Mouse (Mus musculus) left cerebral cortex, postnatal 25 days (tissue): ENCODE data around the gene Dnph1. TPM values are rescaled to one million over a fixed set of nuclear protein-coding genes. Genes with fewer than 3 reads are reported as not detected.

Source experiments
- DNase-seq, 2 experiments: peaks; one replicate each; pipeline ENCODE4 v3.0.0; 2022; ENCODE audit warnings: low spot score in 2 of 2, mixed read lengths in 1 of 2
- intact Hi-C: fragments of 180-260 bp; cut with DNase I; formaldehyde crosslinking; loops from one replicate; pipeline ENCODE4 v1.15.1; 2025
- total RNA-seq, 2 experiments: library from RNA; stranded (reverse); gene quantifications; 2 replicates each; pipeline ENCODE4 v1.2.3; 2021

Dnph1 gene
- total RNA-seq, 2 experiments from 2014 or later: 3.2 to 3.6 TPM

- DNase-seq: no peak
- intact Hi-C loops: loop anchor here (5.0 kb wide), 1 partner anchor 98 kb away; the partner anchor contains the start of genes Klc4 and Mrpl2
These were observed 52.7 kb downstream of the Dnph1 start for GRCm38 (mm10) chr17:46549193-46549592.

Other genes with a start within 250 kb of the Dnph1 start
- 10 to 100 TPM; 33.9 to 35.5 TPM for gene Polr1c, start 248.7 kb upstream of the Dnph1 start, total RNA-seq
- gene Yipf3, start 248.6 kb upstream of the Dnph1 start, total RNA-seq: 10 to 100 TPM; 95.5 to 95.9 TPM
- 10 to 100 TPM; 72.9 to 79.7 TPM for gene Lrrc73, start 243.2 kb upstream of the Dnph1 start, total RNA-seq
- gene Tjap1, start 213.7 kb upstream of the Dnph1 start, total RNA-seq: 10 to 100 TPM; 43.9 to 44.9 TPM
- 10 to 100 TPM; 57.3 to 61.6 TPM for gene Dlk2, start 199.3 kb upstream of the Dnph1 start, total RNA-seq
- 10 to 100 TPM in 1 of 2 experiments, 1 to 10 TPM in 1; 8.6 to 11.5 TPM for gene Abcc10, start 168.4 kb upstream of the Dnph1 start, total RNA-seq
- 10 to 100 TPM; 58.8 to 67.8 TPM for gene Zfp318, start 113.0 kb upstream of the Dnph1 start, total RNA-seq
- 1 to 10 TPM; 6.2 to 6.6 TPM for gene Crip3, start 67.8 kb upstream of the Dnph1 start, total RNA-seq
- gene Slc22a7, start 58.3 kb upstream of the Dnph1 start, total RNA-seq: under 1 TPM in 1 of 2 experiments, not detected in 1; 0.25 TPM
- 100 to 1,000 TPM; 133 to 141 TPM for gene Ttbk1, start 9.0 kb upstream of the Dnph1 start, total RNA-seq
- gene Cul9, start 49.7 kb downstream of the Dnph1 start, total RNA-seq: 10 to 100 TPM; 55.8 to 59.3 TPM
- 10 to 100 TPM; 58.8 to 63.8 TPM for gene Srf, start 59.5 kb downstream of the Dnph1 start, total RNA-seq
- gene Ptk7, start 132.8 kb downstream of the Dnph1 start, total RNA-seq: 10 to 100 TPM in 1 of 2 experiments, 1 to 10 TPM in 1; 9.5 to 10.5 TPM
- gene Klc4, start 149.3 kb downstream of the Dnph1 start, total RNA-seq: 10 to 100 TPM; 17.8 to 20.4 TPM
- 10 to 100 TPM; 51.0 to 51.5 TPM for gene Mrpl2, start 149.5 kb downstream of the Dnph1 start, total RNA-seq
- gene Cul7, start 153.6 kb downstream of the Dnph1 start, total RNA-seq: 10 to 100 TPM; 25.6 to 27.1 TPM
- gene Rrp36, start 177.6 kb downstream of the Dnph1 start, total RNA-seq: 10 to 100 TPM; 17.1 to 18.2 TPM
- gene Mea1, start 182.1 kb downstream of the Dnph1 start, total RNA-seq: 100 to 1,000 TPM; 117 to 123 TPM
- 100 to 1,000 TPM; 211 to 226 TPM for gene Klhdc3, start 184.2 kb downstream of the Dnph1 start, total RNA-seq
- 10 to 100 TPM; 81.2 to 91.0 TPM for gene Ppp2r5d, start 208.4 kb downstream of the Dnph1 start, total RNA-seq
- gene Pex6, start 214.8 kb downstream of the Dnph1 start, total RNA-seq: 10 to 100 TPM; 48.1 to 49.1 TPM
- gene Gnmt, start 232.5 kb downstream of the Dnph1 start, total RNA-seq: under 1 TPM; 0.48 to 0.57 TPM